Mouse (Mus musculus) lung, adult 2 months (tissue): ENCODE results near the gene Ankrd23.

Experiments
- CTCF ChIP-seq: fragments of 200-500 bp; IDR thresholded peaks from 2 replicates; pipeline ENCODE4 v1.5.1; 2011; ENCODE audit warnings: mild to moderate bottlenecking, low read length, control low read depth; ENCODE audit not compliant: insufficient read depth
- POLR2A ChIP-seq: fragments of 200-500 bp; IDR thresholded peaks from 2 replicates; pipeline ENCODE4 v1.6.1; 2011; ENCODE audit warnings: low read depth, mild to moderate bottlenecking, control low read depth, low read length, borderline replicate concordance; ENCODE audit errors: extremely low read depth

DNA sequence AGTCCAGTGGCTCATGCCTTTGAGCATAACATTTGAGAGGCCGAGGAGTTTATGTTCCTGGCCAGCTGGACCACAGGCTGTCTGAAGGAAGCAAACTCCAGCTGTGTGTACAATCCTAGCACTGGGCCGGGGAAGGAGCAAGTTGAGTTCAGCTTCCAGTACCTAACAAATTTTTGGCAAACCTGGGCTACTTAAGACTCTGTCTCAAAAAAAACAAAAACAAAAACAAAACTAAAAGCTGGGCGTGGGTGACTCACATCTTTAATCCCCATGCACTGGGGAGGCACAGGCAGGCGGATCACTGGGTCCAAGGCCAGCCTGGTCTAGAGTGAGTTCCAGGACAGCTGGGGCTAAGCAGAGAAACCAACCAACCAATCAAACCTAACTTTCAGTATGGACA is 32.1 kb upstream of the Ankrd23 start:
- TF ChIP-seq CTCF (no peak), POLR2A (no peak)
